Mouse (Mus musculus) skeletal muscle tissue, adult 2 months (tissue): ENCODE results near the gene Pid1.
"Not testable (repeated sequence)": the region's sequence is repeated elsewhere in the genome, so short reads cannot be mapped to it uniquely, and the experiment has no call there.

ENCODE experiments used
- DNase-seq: peaks from one replicate; pipeline ENCODE4 v3.0.0-alpha.2; 2012; ENCODE audit warnings: low read depth, low spot score

Gene Pid1

DNA sequence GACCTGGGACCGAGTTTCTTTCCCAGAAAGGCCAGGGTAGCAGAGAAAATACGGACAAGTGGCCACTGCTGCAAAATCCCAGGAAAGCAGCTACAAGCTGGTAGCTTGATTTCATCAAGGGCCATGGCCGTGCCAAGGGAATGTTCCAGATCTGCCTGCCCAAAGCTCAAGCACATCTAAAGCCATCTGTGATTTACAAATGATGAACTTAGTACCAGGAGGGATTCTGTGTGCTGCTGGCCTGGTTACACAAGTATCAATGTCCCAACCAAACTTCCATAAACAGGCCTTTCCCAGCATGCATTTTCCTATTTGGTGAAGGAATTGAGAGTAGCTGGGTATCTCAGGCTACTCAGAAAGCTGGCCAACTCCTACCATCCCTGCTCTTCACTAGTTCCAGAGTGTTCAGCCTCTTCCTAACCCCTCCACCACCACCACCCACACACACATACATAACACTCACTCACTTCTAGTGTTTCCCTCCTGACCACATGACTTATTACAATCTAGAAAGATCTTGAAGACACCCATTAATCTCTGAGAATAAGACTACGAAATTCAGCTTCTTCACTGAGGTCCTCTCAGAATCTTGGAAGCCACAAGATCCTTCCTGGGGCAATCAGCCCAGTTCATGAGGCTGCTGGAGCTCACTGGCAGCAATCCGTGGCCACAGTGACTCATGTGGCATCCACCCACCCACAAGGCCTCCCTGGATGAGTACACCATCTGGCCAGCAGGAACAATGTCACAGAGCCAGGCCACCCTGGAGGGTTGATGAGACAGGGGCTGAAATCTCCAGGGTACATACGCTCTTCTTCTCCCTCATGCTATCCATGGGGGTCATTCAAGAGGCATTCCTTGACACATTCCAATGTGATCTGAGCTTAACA is 4.1 kb downstream of the Pid1 start:
- peak; percentile 80 for DNase-seq

DNA sequence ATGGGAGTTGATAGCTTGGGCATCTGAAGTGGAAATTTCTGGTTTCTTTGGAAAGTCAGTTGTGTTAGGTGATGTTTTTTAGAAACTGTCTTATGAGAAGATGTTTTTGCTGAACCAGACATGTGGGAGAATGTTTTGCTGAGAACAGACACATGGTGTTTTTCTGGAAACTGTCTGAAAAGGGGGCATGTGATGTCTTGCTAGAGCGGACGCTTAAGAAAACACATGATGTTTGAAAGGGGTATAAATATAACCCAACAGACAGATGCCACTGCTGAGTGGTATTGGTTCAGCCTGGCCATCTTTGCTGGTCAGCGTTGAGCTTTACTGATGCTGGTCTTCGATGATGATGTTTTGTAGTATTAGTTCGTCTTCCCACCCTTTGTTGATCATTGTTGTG is 6.8 kb downstream of the Pid1 start:
- DNase-seq = no peak

DNA sequence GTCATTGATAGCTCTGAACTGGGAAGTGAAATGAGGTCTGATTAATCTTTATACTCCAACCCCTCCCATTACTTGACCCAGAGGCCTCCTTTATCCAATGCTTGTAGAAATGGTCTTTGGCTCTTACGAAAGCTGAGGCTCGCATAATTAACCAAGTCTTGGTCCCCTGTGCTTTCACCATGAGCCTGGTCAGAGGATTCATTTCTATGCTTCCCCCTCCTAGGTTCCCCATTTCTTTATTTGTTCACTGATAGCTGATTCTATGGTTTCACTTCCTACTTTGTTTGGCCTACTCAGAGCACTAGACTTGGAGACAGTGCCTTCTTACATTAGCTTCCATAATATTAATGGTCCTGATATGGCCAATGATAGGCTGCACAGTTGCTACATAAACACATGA is 13.7 kb downstream of the Pid1 start:
- DNase-seq = peak; percentile 40

DNA sequence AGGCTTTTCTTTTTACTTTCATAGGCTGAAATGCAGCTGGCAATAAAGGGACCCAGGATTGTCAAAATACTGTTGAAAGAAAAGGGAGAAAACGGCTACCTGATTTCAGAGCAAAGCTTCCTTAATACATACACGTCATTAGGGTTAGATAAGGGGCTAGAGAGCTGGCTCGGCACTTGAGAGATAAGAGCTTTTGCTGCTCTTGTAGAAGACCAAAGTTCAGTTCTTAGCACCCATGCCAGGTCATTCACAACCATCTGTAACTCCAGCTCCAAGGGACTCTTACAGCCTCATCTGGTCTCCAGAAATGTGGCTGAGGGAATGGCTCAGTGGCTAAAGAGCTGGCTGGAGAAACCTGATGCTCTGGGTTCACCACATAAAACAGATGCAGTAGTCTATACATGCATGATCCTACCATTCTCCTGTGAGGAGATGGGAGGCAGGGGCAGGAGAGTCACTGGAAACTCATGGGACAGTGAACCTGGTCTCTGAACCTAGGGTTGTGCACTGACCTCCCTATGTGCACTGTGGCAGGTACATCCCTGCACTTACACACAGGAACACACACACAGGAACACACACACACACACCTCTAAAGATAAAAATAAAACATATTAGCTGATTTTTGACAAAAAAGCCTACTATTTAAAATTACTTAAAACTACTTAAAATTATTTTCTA is 16.0 kb downstream of the Pid1 start:
- DNase-seq = no peak

DNA sequence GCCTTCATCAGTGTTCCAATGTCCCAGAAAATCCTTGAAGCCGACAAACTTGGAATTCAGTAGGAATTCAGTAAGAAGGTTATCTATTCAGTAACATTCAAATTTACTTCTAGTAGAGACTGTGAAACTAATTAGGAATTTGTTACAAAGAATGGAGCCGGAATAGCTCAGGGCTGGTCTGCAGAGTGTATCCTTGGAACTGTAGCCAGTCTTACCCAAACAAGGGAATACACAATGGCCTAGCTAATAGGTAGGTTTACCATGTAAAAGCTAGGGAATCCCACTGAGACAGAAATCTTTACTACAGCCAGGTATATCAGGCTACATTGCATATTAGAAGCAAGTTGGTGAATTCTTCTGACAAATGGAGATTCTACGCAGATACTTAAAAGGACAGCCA is 31.2 kb downstream of the Pid1 start:
- DNase-seq = not testable (repeated sequence)

DNA sequence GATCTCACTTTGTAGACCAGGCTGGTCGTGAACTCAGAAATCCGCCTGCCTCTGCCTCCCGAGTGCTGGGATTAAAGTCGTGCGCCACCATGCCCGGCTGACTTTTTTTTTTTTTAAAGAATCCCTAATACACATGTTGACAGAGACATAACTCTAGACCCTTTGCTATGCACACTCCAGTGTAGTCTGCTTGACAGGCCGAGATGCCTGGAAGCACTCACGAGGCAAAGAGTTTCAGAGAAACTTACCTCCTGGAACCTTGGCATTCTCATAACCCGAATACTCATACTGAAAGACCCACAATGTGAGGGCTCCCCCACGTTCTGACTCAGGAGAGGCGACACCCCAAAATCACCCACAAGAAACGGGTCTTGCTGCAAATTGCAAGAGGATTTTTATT is 32.1 kb downstream of the Pid1 start:
- not testable (repeated sequence) for DNase-seq

DNA sequence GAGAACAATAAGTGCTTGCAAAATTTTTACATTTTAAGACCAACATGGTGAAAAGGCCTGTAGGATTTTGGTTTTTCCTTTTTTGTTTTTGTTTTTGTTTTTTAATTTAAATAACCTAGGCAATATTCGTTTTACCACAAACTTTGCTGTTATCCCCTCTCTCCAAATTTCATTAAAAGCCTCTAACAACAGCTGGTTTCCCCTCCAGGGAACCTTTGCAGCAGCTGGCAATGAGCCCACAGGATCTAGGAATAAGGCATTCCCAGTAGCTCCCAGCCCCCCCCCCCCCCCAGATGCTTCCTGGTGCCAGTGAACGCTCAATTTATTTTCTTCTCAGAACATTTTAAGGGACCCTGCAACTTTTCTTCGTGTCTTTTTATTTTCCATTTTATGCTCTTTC is 38.7 kb downstream of the Pid1 start:
- no peak for DNase-seq

DNA sequence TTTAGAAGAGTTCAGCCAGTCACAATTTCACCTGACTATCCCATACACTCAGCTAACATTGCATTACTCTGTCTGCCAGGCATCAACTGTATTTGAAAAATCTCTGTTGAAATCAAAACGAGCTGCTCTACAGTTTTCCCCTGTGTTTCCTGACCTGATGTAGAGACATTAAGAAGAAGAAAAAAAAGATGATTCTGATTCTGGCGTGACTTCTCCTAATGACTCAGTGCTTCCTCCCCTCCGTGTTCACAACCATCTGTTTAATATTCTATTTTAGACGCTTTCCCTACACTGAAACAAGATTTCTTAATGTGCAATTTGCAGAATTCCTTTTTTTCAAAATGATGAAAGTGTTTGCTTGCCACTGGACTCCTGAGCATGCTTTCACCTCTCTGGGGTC is 42.7 kb downstream of the Pid1 start:
- DNase-seq = peak; percentile 61

DNA sequence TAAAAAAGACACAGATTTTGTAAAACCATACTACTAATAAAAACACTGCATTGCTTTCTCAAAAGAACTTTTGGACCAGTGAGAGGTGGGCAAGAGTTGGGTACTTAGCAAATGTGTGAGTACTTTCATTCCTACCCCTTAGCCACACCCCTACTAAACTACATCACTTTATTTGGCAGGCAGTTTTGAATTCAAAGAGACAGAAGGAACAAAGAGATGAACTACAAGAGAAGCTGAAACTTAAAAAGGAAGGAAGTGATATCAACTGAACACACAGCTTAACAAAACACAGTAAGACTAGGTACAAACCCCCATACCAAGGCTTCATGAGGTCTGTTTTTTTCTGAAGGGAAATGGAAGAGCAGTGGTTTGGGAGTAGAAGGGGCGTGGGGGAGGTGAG is 45.4 kb downstream of the Pid1 start:
- DNase-seq = no peak

DNA sequence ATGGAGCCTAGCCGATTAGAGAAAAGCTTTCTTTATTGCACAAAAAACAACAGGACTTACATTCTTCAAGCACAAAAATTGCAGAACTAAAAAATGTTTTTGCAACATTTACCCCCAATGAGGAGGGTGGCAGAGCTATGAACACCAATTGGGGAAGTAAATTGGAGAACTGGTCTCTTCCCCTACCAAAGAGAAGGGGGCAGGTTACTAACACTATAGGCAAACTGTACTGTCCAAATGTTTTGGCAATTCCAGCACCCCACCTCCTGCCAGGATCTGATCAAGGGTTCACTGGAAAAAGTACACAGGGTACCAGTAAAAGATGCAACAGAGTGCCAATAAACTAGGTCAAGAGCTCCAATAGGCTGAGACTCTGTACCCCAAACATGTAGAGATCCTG is 46.2 kb downstream of the Pid1 start:
- DNase-seq = no peak

DNA sequence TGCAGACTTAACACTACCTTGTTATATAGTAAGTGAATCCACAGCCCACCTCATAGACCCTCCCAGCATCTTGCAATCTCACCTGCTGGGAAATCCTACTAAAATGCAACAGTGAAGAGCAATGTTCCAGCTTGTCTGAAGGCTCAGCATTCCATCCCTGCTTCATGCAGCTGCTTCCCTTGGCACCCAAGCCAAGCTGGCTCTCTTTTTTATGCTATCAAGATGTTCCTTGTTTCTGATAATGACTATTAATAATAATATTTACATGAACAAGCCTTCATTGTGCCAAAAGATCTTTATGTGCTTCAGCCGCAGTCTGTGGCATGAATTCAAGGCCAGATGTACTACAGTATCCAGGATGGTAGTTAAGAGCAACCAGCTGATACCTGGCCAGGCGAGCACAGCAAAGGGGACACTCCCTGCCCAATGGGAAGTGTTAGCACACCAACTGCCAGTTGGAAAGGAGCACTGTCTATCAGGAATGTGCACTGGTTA is 54.0 kb downstream of the Pid1 start:
- no peak for DNase-seq

DNA sequence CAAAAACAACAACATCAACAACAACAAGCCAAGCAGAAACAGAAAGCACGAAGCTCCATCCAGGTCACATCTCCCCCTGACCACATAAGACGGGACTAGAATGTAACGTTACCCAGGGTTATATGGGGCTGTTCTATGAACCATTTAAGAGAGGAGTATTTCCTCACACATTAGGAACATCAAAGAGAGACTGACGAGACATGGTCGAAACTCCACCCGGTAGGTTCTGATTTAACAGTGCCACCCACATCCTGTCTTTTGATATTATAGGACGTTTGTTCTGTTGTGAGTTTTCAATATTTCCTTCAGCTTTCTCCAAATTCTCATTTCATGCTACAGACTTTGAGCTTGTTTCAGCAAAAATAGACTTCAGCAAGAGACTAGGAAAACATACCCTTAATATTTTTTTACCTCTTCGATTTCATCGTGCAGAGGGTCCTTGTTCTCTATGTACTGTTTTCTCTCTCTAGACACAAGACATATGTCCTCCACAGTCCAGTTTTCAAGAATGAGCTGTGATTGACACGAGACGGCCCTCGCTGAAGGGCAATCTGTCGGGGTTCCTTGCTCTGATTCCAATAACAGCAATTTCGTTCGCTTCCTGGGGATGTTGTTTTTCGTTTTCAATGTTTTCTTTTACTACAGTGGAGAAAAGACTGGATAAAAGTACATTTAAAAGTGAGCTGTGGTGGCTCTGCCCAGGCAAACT is 58.1 kb downstream of the Pid1 start:
- DNase-seq = no peak

DNA sequence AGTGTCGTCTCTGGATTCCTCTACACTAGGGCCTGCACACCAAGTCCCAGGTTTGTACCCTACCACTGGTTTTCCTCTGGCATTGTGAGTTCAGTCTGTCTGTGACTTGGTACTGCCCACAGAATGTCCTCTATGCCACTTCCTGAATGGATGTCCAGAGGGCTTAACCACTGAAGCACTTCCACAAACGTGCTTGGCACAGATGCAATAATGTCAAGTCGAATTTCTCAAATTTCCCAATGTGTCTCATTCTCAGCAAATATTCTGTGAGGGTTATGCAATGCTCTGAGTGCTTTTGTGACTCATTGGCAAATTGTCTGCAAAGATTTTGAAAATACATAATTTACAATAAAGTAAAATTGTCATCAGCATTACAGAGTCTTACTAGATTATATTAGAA is 61.2 kb downstream of the Pid1 start:
- DNase-seq = peak; percentile 66

DNA sequence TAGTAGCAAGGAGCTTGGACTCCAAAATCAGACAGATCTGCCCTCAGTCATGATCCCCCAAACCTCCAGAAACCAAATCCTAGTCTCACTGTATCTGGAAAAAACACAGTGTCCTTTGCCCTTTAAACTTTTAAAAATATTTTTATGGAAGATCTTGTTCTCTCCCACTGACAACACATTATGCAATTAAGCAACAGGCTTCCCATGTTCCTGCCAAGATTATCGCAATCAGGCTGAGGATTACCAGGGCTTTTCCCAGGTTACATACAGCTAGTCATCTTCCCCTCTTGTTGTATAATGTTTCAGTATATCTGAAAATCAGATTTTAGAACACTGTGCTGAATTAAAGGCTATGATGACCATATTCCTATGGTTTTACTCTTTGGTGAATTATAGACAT is 64.3 kb downstream of the Pid1 start:
- DNase-seq = no peak

DNA sequence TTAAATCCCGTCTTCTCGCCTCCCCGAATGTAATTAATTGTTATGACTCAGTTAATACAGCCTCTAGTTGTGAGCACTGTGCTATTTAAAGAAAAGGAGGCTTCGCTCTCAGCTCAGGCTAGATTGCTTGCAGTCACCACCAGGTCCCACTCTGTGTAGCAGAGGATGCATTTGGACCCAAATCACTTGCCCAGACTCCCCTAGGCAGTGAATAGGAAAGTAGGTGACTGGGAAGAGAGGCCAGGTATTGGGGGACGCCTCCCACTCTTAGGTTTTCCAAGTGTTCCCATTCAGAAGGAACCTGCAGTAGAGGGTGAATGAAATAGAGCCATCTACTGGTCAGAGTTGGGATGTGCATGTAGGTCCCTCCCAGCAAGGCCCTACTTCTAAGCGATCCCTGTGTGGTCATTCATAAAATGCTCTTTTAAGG is 77.3 kb downstream of the Pid1 start:
- peak; percentile 33 for DNase-seq

DNA sequence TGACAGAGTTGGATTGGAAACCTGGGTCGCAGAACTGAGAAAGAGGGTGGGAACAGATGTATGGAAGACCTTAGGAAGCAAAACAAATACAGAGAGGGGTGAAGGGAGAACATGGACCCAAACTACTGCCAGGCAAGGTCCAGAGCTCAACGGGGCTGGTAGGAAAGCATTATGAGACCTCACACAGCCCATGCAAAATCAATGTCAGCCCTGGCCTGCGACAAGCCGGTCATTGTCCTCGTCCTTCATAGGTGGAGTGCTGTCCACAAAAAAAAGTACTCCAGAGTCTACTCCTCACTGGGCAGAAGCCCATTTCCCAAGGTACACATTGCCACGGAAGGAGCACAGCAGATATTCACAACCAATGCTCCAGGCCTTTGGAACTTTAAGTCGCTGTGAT is 78.4 kb downstream of the Pid1 start:
- DNase-seq = no peak

DNA sequence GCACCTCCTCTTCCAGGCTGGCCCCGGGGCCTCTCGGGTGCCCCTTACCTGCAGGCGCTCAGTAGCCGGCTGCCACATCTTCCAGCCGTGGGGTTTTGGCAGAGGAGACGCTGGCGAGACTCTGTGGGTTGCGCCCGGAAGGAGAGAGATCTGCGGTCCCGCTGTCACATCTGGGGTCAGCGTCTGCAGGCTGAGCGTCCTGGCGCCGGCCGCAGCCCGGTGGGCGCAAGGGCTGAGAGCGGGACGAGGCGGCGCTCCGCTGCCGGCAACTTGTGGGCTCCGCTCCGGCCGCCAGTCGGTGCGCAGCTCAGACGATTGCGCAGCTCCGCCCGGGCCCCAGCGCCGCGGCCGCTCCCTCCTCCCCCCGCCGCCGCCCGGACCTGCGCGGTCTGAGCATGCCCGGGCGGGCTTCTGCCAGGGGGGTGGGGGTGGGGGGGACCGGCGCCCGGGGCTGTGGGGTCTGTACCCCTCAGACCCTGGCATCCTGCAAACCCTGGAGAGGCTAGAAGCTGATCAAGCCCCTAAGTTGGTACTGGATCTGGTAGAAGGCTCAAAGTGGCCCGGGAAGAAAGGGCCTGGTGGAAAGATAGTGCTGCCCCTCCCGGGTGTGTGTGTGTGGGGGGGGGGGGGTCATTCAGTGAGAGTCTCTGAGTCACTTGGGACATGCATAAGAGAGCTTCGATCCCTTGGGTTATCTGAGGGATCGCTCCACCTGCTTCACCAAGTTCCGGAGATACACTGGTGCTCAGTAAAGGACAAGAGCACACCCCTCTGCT is 79.5 kb downstream of the Pid1 start:
- DNase-seq = peak; percentile 25

DNA sequence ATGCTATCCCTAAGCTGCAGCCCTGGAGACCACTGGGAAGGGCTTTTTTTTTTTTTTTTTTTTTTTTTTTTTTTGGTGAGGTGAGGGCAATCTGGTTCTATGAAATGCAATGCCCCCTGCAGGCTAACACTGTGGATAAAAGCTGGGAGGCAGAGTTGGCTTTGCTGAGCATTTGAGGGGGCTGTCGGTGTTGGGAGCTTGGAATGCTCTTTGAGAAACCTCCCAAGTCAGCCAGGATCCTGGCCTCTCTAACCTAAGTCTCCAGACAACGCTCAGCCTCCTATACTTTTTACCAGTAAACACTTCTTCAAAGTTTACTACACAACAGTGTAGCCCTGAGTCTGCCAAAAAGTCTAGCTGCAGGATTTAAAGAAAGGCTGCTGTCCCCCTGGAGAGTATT is 80.9 kb downstream of the Pid1 start:
- no peak for DNase-seq

DNA sequence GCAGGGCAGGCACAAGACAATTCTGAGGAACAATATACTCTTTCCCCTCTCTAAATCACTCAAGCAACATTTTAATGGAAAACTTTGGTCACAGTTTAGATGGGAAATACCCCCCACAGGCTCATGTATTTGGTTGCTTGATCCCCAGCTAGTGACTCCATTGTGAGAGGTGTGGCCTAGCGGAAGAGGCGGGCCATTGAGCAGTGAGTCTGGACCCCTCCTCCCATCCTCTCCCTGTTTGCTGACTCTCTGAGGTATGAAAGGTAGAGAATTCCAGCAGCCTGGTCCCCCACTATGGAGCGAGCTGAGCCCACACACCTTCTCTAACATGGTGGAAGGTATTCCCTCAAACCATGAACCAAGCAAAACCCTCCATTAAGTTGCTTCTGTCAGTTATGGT is 83.8 kb downstream of the Pid1 start:
- DNase-seq = no peak

DNA sequence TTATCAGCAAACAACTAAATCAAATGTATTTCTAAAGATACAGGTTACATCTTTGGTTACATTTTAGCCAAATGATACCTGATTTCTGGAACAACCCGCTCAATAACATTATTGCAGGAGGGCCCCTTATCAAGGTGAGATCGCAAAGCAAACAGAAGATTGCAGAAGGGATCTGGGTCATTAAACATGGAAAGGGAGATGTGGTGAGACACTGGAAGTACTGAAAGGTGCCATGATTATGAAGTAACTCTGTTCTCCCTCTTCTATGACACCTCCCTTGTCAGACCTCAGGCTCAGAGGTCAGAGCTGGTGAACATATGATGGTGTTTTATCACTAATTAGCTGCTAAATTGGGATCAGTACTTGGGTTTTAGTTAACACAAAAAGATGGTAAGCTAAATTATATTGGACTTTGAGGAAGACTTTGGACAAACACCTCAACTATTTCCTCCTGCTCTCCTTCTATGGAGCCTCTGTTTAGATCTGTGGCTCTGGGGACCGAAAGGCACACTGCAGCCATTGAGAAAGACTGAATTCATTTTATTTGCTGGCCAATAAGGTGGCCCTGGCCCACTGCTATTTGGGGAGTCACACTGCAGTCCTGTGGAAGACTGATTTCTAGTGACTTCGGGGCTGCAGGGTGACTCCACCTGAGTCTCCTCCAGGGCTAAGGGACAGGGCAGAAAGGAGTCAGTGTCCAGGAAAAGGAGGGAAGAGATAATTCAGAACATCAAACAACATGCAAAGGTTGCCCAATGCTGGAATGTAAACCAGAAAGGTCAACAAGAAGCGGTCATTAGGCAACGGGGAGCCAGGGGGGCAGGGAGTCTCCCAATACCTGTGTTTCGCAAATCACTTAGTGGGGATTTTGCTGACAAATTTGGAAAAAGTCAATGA is 85.4 kb downstream of the Pid1 start:
- no peak for DNase-seq

DNA sequence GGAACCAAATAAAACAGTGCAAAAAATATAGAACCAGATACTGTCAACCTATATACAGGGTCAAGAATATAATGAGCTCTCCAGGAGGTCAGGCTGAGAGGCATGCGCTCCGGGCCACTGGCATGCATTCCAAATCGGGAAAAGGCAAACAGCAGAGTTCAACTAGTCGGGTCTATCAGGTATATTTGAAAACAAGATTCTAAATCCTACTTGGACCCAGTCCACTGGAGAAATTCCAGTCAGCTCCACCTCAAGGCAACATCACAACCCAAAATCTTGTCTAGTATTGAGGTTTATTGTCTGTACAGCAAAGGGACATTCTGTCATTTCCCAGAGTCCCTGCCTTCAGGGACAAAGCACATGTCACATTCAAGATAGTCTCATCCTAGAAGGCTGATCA is 91.0 kb downstream of the Pid1 start:
- DNase-seq = no peak
